Mouse (Mus musculus) CH12.LX (cell line): Measurements from ENCODE around the gene Taf1. TPM values are rescaled to one million over a fixed set of nuclear protein-coding genes. Genes with fewer than 3 reads are reported as not detected.

Experiments used
- DNase-seq: peaks from one replicate; pipeline ENCODE4 v3.0.0-alpha.2; 2013; ENCODE audit errors: extremely low read depth
- H3K27ac ChIP-seq: 2 replicates; pipeline ENCODE4 v1.5.1; 2012; ENCODE audit warnings: low read depth, mild to moderate bottlenecking, control low read depth, moderate library complexity; ENCODE audit not compliant: insufficient read depth
- H3K27me3 ChIP-seq: replicated peaks from 2 replicates; pipeline ENCODE3; 2012; ENCODE audit warnings: inconsistent platforms
- H3K36me3 ChIP-seq, 2 experiments: replicated peaks in 1 of 2; 2 replicates each; pipeline versions ENCODE3 to v1.6.1; 2012; ENCODE audit warnings: inconsistent platforms in 1 of 2, low read length in 1 of 2, mild to moderate bottlenecking in 1 of 2, mixed read lengths in 1 of 2, moderate library complexity in 1 of 2; ENCODE audit not compliant: control insufficient read depth in 1 of 2, insufficient read depth in 1 of 2
- H3K4me1 ChIP-seq, 2 experiments: 2 replicates each; pipeline ENCODE4 v1.6.1; 2012; ENCODE audit warnings: inconsistent platforms in 1 of 2, moderate library complexity in 1 of 2; ENCODE audit not compliant: insufficient read depth in 2 of 2, control insufficient read depth in 1 of 2
- H3K4me2 ChIP-seq: 2 replicates; pipeline ENCODE4 v1.6.1; 2012; ENCODE audit warnings: low read depth, mild to moderate bottlenecking, control low read depth; ENCODE audit not compliant: poor library complexity, insufficient read depth, severe bottlenecking
- H3K4me3 ChIP-seq, 3 experiments: fragments of 150-350 bp in 1 of 3; sonication (generic) in 1 of 3; replicated peaks in 1 of 3; 2 replicates each; pipeline versions ENCODE3 to v1.5.1; 2011 to 2012; ENCODE audit warnings: low read depth in 2 of 3, low read length in 2 of 3, mild to moderate bottlenecking in 2 of 3, moderate library complexity in 2 of 3, control low read depth in 1 of 3, improper control_type of control experiment in 1 of 3, inconsistent platforms in 1 of 3, mixed read lengths in 1 of 3; ENCODE audit not compliant: poor library complexity in 1 of 3
- H3K79me2 ChIP-seq: replicated peaks from 2 replicates; pipeline ENCODE4 v1.6.1; 2012; ENCODE audit warnings: mild to moderate bottlenecking, moderate library complexity; ENCODE audit not compliant: control insufficient read depth, poor library complexity, insufficient read depth, severe bottlenecking; ENCODE audit errors: extremely low read depth
- H3K9ac ChIP-seq: 2 replicates; pipeline ENCODE4 v1.6.1; 2012; ENCODE audit warnings: low read depth, mild to moderate bottlenecking, control low read depth, moderate library complexity; ENCODE audit not compliant: insufficient read depth
- H3K9me3 ChIP-seq: replicated peaks from 2 replicates; pipeline ENCODE3; 2012; ENCODE audit warnings: low read length, inconsistent platforms, mixed read lengths
- BHLHE40 ChIP-seq: IDR thresholded peaks from 2 replicates; pipeline ENCODE4 v1.6.1; 2011; ENCODE audit warnings: mild to moderate bottlenecking, low read depth, low read length, improper control_type of control experiment
- CTCF ChIP-seq, 2 experiments: IDR thresholded peaks in 1 of 2; conservative IDR thresholded peaks in 1 of 2; 2 replicates each; pipeline ENCODE4 v1.5.1; 2011 to 2012; ENCODE audit warnings: low read depth in 2 of 2, low read length in 2 of 2, improper control_type of control experiment in 1 of 2, inconsistent platforms in 1 of 2, mild to moderate bottlenecking in 1 of 2, moderate library complexity in 1 of 2
- E2F4 ChIP-seq: IDR thresholded peaks from 2 replicates; pipeline ENCODE4 v1.6.1; 2011; ENCODE audit warnings: low read depth, low read length, improper control_type of control experiment; ENCODE audit not compliant: insufficient replicate concordance
- EP300 ChIP-seq: IDR thresholded peaks from 2 replicates; pipeline ENCODE4 v1.6.1; 2011; ENCODE audit warnings: low read length, improper control_type of control experiment
- ETS1 ChIP-seq: conservative IDR thresholded peaks from 2 replicates; pipeline ENCODE4 v1.6.1; 2012; ENCODE audit warnings: low read depth, mild to moderate bottlenecking, inconsistent platforms, low read length, improper control_type of control experiment, moderate library complexity
- HCFC1 ChIP-seq: IDR thresholded peaks from 2 replicates; pipeline ENCODE4 v1.6.1; 2012; ENCODE audit warnings: low read depth, mild to moderate bottlenecking, inconsistent platforms, low read length, improper control_type of control experiment
- IRF4 ChIP-seq: IDR thresholded peaks from 2 replicates; pipeline ENCODE4 v1.6.1; 2014; ENCODE audit warnings: low read depth, mild to moderate bottlenecking, inconsistent platforms, low read length, improper control_type of control experiment
- JUND ChIP-seq: conservative IDR thresholded peaks from 2 replicates; pipeline ENCODE4 v1.6.1; 2011; ENCODE audit warnings: low read depth, low read length, improper control_type of control experiment
- KAT2A ChIP-seq: IDR thresholded peaks from 2 replicates; pipeline ENCODE4 v1.6.1; 2012; ENCODE audit warnings: low read length, improper control_type of control experiment, inconsistent platforms; ENCODE audit not compliant: insufficient replicate concordance
- MAX ChIP-seq: IDR thresholded peaks from 2 replicates; pipeline ENCODE4 v1.6.1; 2011; ENCODE audit warnings: low read length, improper control_type of control experiment
- MEF2A ChIP-seq: IDR thresholded peaks from 2 replicates; pipeline ENCODE4 v1.6.1; 2014; ENCODE audit warnings: low read depth, mild to moderate bottlenecking, inconsistent platforms, low read length, improper control_type of control experiment, borderline replicate concordance
- NRF1 ChIP-seq: IDR thresholded peaks from 2 replicates; pipeline ENCODE4 v1.6.1; 2014; ENCODE audit warnings: low read depth, mild to moderate bottlenecking, inconsistent platforms, low read length, improper control_type of control experiment, moderate library complexity
- POLR2A ChIP-seq: IDR thresholded peaks from 2 replicates; pipeline ENCODE4 v1.6.1; 2011; ENCODE audit warnings: low read depth, mild to moderate bottlenecking, improper control_type of control experiment, low read length
- POLR2AphosphoS2 ChIP-seq: IDR thresholded peaks from 2 replicates; pipeline ENCODE4 v1.6.1; 2011; ENCODE audit warnings: low read depth, low read length, improper control_type of control experiment
- RAD21 ChIP-seq: IDR thresholded peaks from 2 replicates; pipeline ENCODE4 v1.6.1; 2011; ENCODE audit warnings: low read depth, mild to moderate bottlenecking, low read length, improper control_type of control experiment, moderate library complexity
- TBP ChIP-seq: conservative IDR thresholded peaks from 2 replicates; pipeline ENCODE4 v1.6.1; 2011; ENCODE audit warnings: low read depth, low read length, improper control_type of control experiment
- TCF12 ChIP-seq: IDR thresholded peaks from 2 replicates; pipeline ENCODE4 v1.6.1; 2014; ENCODE audit warnings: low read depth, mild to moderate bottlenecking, inconsistent platforms, low read length, improper control_type of control experiment
- UBTF ChIP-seq: IDR thresholded peaks from 2 replicates; pipeline ENCODE4 v1.6.1; 2012; ENCODE audit warnings: low read depth, mild to moderate bottlenecking, inconsistent platforms, low read length, improper control_type of control experiment, moderate library complexity
- USF2 ChIP-seq: conservative IDR thresholded peaks from 2 replicates; pipeline ENCODE4 v1.6.1; 2011; ENCODE audit warnings: low read depth, low read length, improper control_type of control experiment
- ZMIZ1 ChIP-seq: IDR thresholded peaks from 2 replicates; pipeline ENCODE4 v1.6.1; 2012; ENCODE audit warnings: low read depth, mild to moderate bottlenecking, inconsistent platforms, low read length, improper control_type of control experiment
- ZNF384 ChIP-seq: IDR thresholded peaks from 2 replicates; pipeline ENCODE4 v1.6.1; 2012; ENCODE audit warnings: low read depth, low read length, improper control_type of control experiment, inconsistent platforms
- dilution Hi-C: fragments of 300-500 bp; cut with MboI; formaldehyde crosslinking; loops from 2 replicates; pipeline ENCODE4 v1.14.3; 2020; ENCODE audit warnings: low sequenced_read_pairs; ENCODE audit not compliant: extremely low pct_unique_long_range_greater_than_20kb, extremely low pct_ligation_motif_present
- in situ Hi-C: fragments of 300-500 bp; cut with MboI; formaldehyde crosslinking; loops from 3 replicates; pipeline ENCODE4 v1.14.3; 2019; ENCODE audit warnings: low sequenced_read_pairs, low pct_ligation_motif_present, low pct_unique_long_range_greater_than_20kb, mixed read lengths
- polyA plus RNA-seq: library from polyadenylated mRNA; unstranded; fragments of >175 nt; gene quantifications from 2 replicates; pipeline ENCODE4 v1.2.1, GENCODE M21; 2012; ENCODE audit warnings: low read depth; ENCODE audit not compliant: insufficient read length
- total RNA-seq, 2 experiments: library from RNA; depleted of rRNA; stranded (reverse); fragments of 300-350 nt in 1 of 2; fragments of >200 nt in 1 of 2; gene quantifications; 2 replicates each; pipeline ENCODE4 v1.2.3; 2012 to 2014

Taf1 gene
- total and polyA plus RNA-seq, 3 experiments: 33.6 to 49.4 (median 35.7) TPM

GRCm38 (mm10) chrX:101518006-101518405 is 14.5 kb upstream of the Taf1 start:
- no peak for DNase-seq
- H3K27ac ChIP-seq: no peak overlapping the region
- H3K27me3 ChIP-seq: no peaks in the 10 kb centered on the region
- no peak overlapping the region for H3K9ac ChIP-seq
- in situ Hi-C loops: no loop called here
- H3K4me2 ChIP-seq: no peak overlapping the region
- H3K4me3 ChIP-seq: no peak overlapping the region
- no peaks in the 10 kb centered on the region for H3K4me1 ChIP-seq
- H3K36me3 ChIP-seq: no peaks in the 10 kb centered on the region
- dilution Hi-C loops: no loop called here
- no peaks in the 10 kb centered on the region for H3K9me3 ChIP-seq
- H3K79me2 ChIP-seq: no peaks in the 10 kb centered on the region
- TF ChIP-seq UBTF (no peak), KAT2A (no peak), TBP (no peak), HCFC1 (no peak), ZNF384 (no peak), NRF1 (no peak), EP300 (no peak), E2F4 (no peak), RAD21 (no peak), TCF12 (no peak), CTCF (conservative IDR thresholded peaks at IDR 0.05 in 1 of 2, IDR thresholded peaks at IDR 0.05 in 1 of 2; ENCODE audit: low read depth in 2 of 2, low read length in 2 of 2) (no peak), ZMIZ1 (no peak), MAX (no peak), USF2 (no peak), POLR2AphosphoS2 (no peak), ETS1 (no peak), BHLHE40 (no peak), JUND (no peak), IRF4 (no peak), MEF2A (no peak)

DNA sequence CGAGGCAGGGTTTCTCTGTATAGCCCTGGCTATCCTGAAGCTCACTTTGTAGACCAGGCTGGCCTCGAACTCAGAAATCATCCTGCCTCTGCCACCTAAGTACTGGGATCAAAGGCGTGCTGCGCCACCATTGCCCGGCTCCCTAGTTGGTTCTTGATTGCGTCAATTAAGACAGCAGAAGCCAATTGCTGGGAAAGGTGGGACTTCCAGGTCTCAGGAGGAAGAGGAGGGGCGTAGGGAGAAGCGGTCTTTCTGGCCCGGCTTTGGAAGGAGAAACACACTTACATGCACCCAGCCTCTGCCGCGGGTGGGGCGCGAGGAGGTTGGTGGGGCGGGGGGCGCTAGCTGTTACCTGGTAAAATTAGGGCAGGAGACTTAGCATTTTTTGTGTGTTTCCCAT is 10.5 kb upstream of the Taf1 start:
- Histone ChIP-seq H3K9ac (no peak overlapping the region), H3K9me3 (no peaks in the 10 kb centered on the region), H3K79me2 (no peaks in the 10 kb centered on the region), H3K36me3 (no peaks in the 10 kb centered on the region), H3K27ac (no peak overlapping the region), H3K4me3 (no peak overlapping the region), H3K4me1 (no peaks in the 10 kb centered on the region), H3K4me2 (no peak overlapping the region), H3K27me3 (no peaks in the 10 kb centered on the region)
- dilution Hi-C loops: no loop called here
- TF ChIP-seq BHLHE40 (no peak), JUND (no peak), POLR2A (no peak)
- no peak for DNase-seq
- in situ Hi-C loops: no loop called here
